Mouse (Mus musculus): ENCODE results near the gene Brd3.

Brd3 gene

GRCm38 (mm10) chr2:27396656-27397440 lies 110.6 kb downstream of the Brd3 start:
- no peak for DNase-seq (ENCODE audit: low spot score)

All from testis, postnatal 10 days (tissue).